Mouse (Mus musculus) hindbrain, embryonic 15.5 days (tissue): ENCODE results near the gene Tbck. TPM values are rescaled to one million over a fixed set of nuclear protein-coding genes. Genes with fewer than 3 reads are reported as not detected.

Experiments
- ATAC-seq: fragments of 200-750 bp; cut with Nextera tagmentation; 2 replicates; pipeline ENCODE4 v1.8.0; 2017; ENCODE audit warnings: low read depth, moderate number of reproducible peaks, moderate TSS enrichment; ENCODE audit not compliant: low FRiP score
- H3K27ac ChIP-seq: fragments of 300-500 bp; sonication (generic); replicated peaks from 2 replicates; pipeline ENCODE4 v1.5.1; 2015; ENCODE audit warnings: mild to moderate bottlenecking, inconsistent platforms
- H3K27me3 ChIP-seq: fragments of 300-500 bp; sonication (generic); 2 replicates; pipeline ENCODE4 v1.6.1; 2015; ENCODE audit warnings: control low read depth, inconsistent platforms
- H3K36me3 ChIP-seq: fragments of 300-500 bp; sonication (generic); 2 replicates; pipeline ENCODE4 v1.6.1; 2015; ENCODE audit warnings: control low read depth, inconsistent platforms
- H3K4me1 ChIP-seq: fragments of 300-500 bp; sonication (generic); replicated peaks from 2 replicates; pipeline ENCODE4 v1.6.1; 2015; ENCODE audit warnings: control low read depth, inconsistent platforms
- H3K4me2 ChIP-seq: fragments of 300-500 bp; sonication (generic); 2 replicates; pipeline ENCODE4 v1.6.1; 2015; ENCODE audit warnings: moderate library complexity, mild to moderate bottlenecking, inconsistent platforms
- H3K4me3 ChIP-seq: fragments of 300-500 bp; sonication (generic); 2 replicates; pipeline ENCODE4 v1.5.1; 2015; ENCODE audit warnings: mild to moderate bottlenecking, inconsistent platforms
- H3K9ac ChIP-seq: fragments of 300-500 bp; sonication (generic); 2 replicates; pipeline ENCODE4 v1.6.1; 2015; ENCODE audit warnings: inconsistent platforms
- H3K9me3 ChIP-seq: fragments of 300-500 bp; sonication (generic); 2 replicates; pipeline ENCODE4 v1.6.1; 2016; ENCODE audit warnings: control low read depth, inconsistent platforms
- WGBS: fragments of 180-500 bp; shearing (Covaris S2); methylation state at CpG from one replicate; pipeline ENCODE4 v1.1.7; 2015; 5-methylcytosine and 5-hydroxymethylcytosine counted together
- polyA plus RNA-seq: library from polyadenylated mRNA; unstranded; fragments of >200 nt; fragmentation: Nextera tagmentation; extraction: Ambion mirVana; gene quantifications from 2 replicates; pipeline ENCODE4 v1.2.1, GENCODE M21; 2015

Gene Tbck
- polyA plus RNA-seq, 1 experiment from 2014 or later, result 33.0 TPM

- whole genome bisulfite sequencing, result 92% methylated on average over 3 of the region's 3 CpGs
- H3K36me3 ChIP-seq, result 0 out of 2 replicates have a peak, but pooled peaks cover 3% of the 10 kb centered on the region
- no peak overlapping the region for H3K4me2 ChIP-seq
These were observed 20.3 kb downstream of the Tbck start for GRCm38 (mm10) chr3:132704216-132704615.

GRCm38 (mm10) chr3:132706977-132707376 lies 23.0 kb downstream of the Tbck start:
- Histone ChIP-seq H3K4me3 (no peak overlapping the region), H3K27me3 (no peaks in the 10 kb centered on the region), H3K36me3 (0 out of 2 replicates have a peak, but pooled peaks cover 3% of the 10 kb centered on the region), H3K4me2 (no peak overlapping the region), H3K9ac (no peak overlapping the region), H3K4me1 (no peaks in the 10 kb centered on the region), H3K9me3 (no peaks in the 10 kb centered on the region), H3K27ac (no peak overlapping the region)
- 90% methylated on average over 4 of the region's 4 CpGs for WGBS
- no peak for ATAC-seq

More at GRCm38 (mm10) chr3:132704216-132704615, 20.3 kb downstream of the Tbck start:
- no peak for ATAC-seq
- Histone ChIP-seq H3K9me3 (no peaks in the 10 kb centered on the region), H3K27me3 (no peaks in the 10 kb centered on the region), H3K4me1 (no peaks in the 10 kb centered on the region), H3K4me3 (no peak overlapping the region), H3K9ac (no peak overlapping the region), H3K27ac (no peak overlapping the region)

- H3K36me3 ChIP-seq, result 0 out of 2 replicates have a peak, but pooled peaks cover 3% of the 10 kb centered on the region
- no peaks in the 10 kb centered on the region for H3K4me1 ChIP-seq
- no peak overlapping the region for H3K27ac ChIP-seq
- H3K27me3 ChIP-seq, result no peaks in the 10 kb centered on the region
- no peak overlapping the region for H3K4me2 ChIP-seq
- H3K9me3 ChIP-seq, result no peaks in the 10 kb centered on the region
- 85% methylated on average over 5 of the region's 5 CpGs for WGBS
- ATAC-seq, result no peak
- H3K9ac ChIP-seq, result no peak overlapping the region
- H3K4me3 ChIP-seq, result no peak overlapping the region
These were observed 30.0 kb downstream of the Tbck start for GRCm38 (mm10) chr3:132713913-132714312.

GRCm38 (mm10) chr3:132717316-132717715 lies 33.4 kb downstream of the Tbck start:
- no peak for ATAC-seq
- Histone ChIP-seq H3K4me2 (no peak overlapping the region), H3K27me3 (no peaks in the 10 kb centered on the region), H3K27ac (no peak overlapping the region), H3K36me3 (peaks cover 11% of the 10 kb centered on the region), H3K4me3 (no peak overlapping the region), H3K9me3 (no peaks in the 10 kb centered on the region), H3K4me1 (no peaks in the 10 kb centered on the region), H3K9ac (no peak overlapping the region)
- 97% methylated on average over 4 of the region's 4 CpGs for WGBS

- no peak overlapping the region for H3K9ac ChIP-seq
- no peak overlapping the region for H3K4me3 ChIP-seq
- H3K36me3 ChIP-seq, result peaks cover 39% of the 10 kb centered on the region
- H3K27ac ChIP-seq, result no peak overlapping the region
- no peak for ATAC-seq
- no peaks in the 10 kb centered on the region for H3K9me3 ChIP-seq
- H3K4me2 ChIP-seq, result no peak overlapping the region
- no peaks in the 10 kb centered on the region for H3K4me1 ChIP-seq
- WGBS, result 98% methylated on average over 3 of the region's 3 CpGs
- no peaks in the 10 kb centered on the region for H3K27me3 ChIP-seq
These were observed 40.4 kb downstream of the Tbck start for GRCm38 (mm10) chr3:132724326-132724725.

GRCm38 (mm10) chr3:132744287-132745146 lies 60.6 kb downstream of the Tbck start:
- WGBS, result 52% methylated on average over 10 of the region's 10 CpGs
- Histone ChIP-seq H3K9ac (no peak overlapping the region), H3K36me3 (no peaks in the 10 kb centered on the region), H3K4me3 (no peak overlapping the region), H3K4me2 (no peak overlapping the region), H3K9me3 (no peaks in the 10 kb centered on the region), H3K27ac (no peak overlapping the region), H3K4me1 (no peaks in the 10 kb centered on the region), H3K27me3 (no peaks in the 10 kb centered on the region)
- 0 out of 2 replicates have a peak, but pooled peaks have one; percentile 27 for ATAC-seq

- H3K9me3 ChIP-seq, result no peaks in the 10 kb centered on the region
- no peaks in the 10 kb centered on the region for H3K27me3 ChIP-seq
- ATAC-seq, result peak; percentile 93
- H3K4me3 ChIP-seq, result no peak overlapping the region
- no peaks in the 10 kb centered on the region for H3K36me3 ChIP-seq
- no peak overlapping the region for H3K27ac ChIP-seq
- no peak overlapping the region for H3K4me2 ChIP-seq
- WGBS, result 26% methylated on average over 3 of the region's 3 CpGs
- no peaks in the 10 kb centered on the region for H3K4me1 ChIP-seq
- H3K9ac ChIP-seq, result no peak overlapping the region
These were observed 63.1 kb downstream of the Tbck start for GRCm38 (mm10) chr3:132747036-132747435.

- H3K27me3 ChIP-seq, result no peaks in the 10 kb centered on the region
- ATAC-seq, result no peak
- no peak overlapping the region for H3K9ac ChIP-seq
- H3K4me3 ChIP-seq, result no peak overlapping the region
- H3K4me2 ChIP-seq, result no peak overlapping the region
- H3K4me1 ChIP-seq, result no peaks in the 10 kb centered on the region
- H3K27ac ChIP-seq, result no peak overlapping the region
- peaks cover 4% of the 10 kb centered on the region; the same call in 1 of the 2 replicates for H3K36me3 ChIP-seq
- WGBS, result 77% methylated on average over 14 of the region's 14 CpGs
- H3K9me3 ChIP-seq, result no peaks in the 10 kb centered on the region
These were observed 63.8 kb downstream of the Tbck start for GRCm38 (mm10) chr3:132747766-132748165.

GRCm38 (mm10) chr3:132748750-132749149 lies 64.8 kb downstream of the Tbck start:
- no peak overlapping the region for H3K27ac ChIP-seq
- 89% methylated on average over 3 of the region's 3 CpGs for WGBS

GRCm38 (mm10) chr3:132752772-132753171 lies 68.8 kb downstream of the Tbck start:
- ATAC-seq, result no peak
- Histone ChIP-seq H3K9me3 (no peaks in the 10 kb centered on the region), H3K4me1 (no peaks in the 10 kb centered on the region), H3K36me3 (peaks cover 21% of the 10 kb centered on the region), H3K4me3 (no peak overlapping the region), H3K4me2 (no peak overlapping the region), H3K27ac (no peak overlapping the region), H3K27me3 (no peaks in the 10 kb centered on the region), H3K9ac (no peak overlapping the region)
- WGBS, result 85% methylated on average over 4 of the region's 4 CpGs

More at GRCm38 (mm10) chr3:132748750-132749149, 64.8 kb downstream of the Tbck start:
- Histone ChIP-seq H3K4me3 (no peak overlapping the region), H3K9me3 (no peaks in the 10 kb centered on the region), H3K9ac (no peak overlapping the region), H3K4me2 (no peak overlapping the region), H3K27me3 (no peaks in the 10 kb centered on the region), H3K4me1 (no peaks in the 10 kb centered on the region), H3K36me3 (peaks cover 14% of the 10 kb centered on the region)
- no peak for ATAC-seq

- no peaks in the 10 kb centered on the region for H3K27me3 ChIP-seq
- H3K4me3 ChIP-seq, result no peak overlapping the region
- H3K4me1 ChIP-seq, result no peaks in the 10 kb centered on the region
- H3K9me3 ChIP-seq, result no peaks in the 10 kb centered on the region
- no peak overlapping the region for H3K27ac ChIP-seq
- peaks cover 21% of the 10 kb centered on the region for H3K36me3 ChIP-seq
- H3K9ac ChIP-seq, result no peak overlapping the region
- no peak for ATAC-seq
- H3K4me2 ChIP-seq, result no peak overlapping the region
- WGBS, result 92% methylated on average over 1 of the region's 1 CpGs
These were observed 72.3 kb downstream of the Tbck start for GRCm38 (mm10) chr3:132756274-132756673.

- Histone ChIP-seq H3K4me2 (no peak overlapping the region), H3K4me3 (no peak overlapping the region), H3K9ac (no peak overlapping the region), H3K27me3 (no peaks in the 10 kb centered on the region), H3K27ac (no peak overlapping the region), H3K4me1 (no peaks in the 10 kb centered on the region), H3K9me3 (no peaks in the 10 kb centered on the region), H3K36me3 (no peaks in the 10 kb centered on the region)
- no peak for ATAC-seq
- 71% methylated on average over 17 of the region's 17 CpGs for WGBS
These were observed 82.2 kb downstream of the Tbck start for GRCm38 (mm10) chr3:132766033-132766726.
